Mouse (Mus musculus) stomach, postnatal 0 days (tissue): ENCODE data around the gene Mmp24.

ENCODE experiments used
- CTCF ChIP-seq: IDR thresholded peaks from 2 replicates; pipeline ENCODE4 v1.5.1; 2016; ENCODE audit warnings: antibody characterized with exemption, low read depth, mild to moderate bottlenecking, moderate library complexity
- EP300 ChIP-seq: optimal IDR thresholded peaks from 2 replicates; pipeline ENCODE3; 2016; ENCODE audit warnings: antibody characterized with exemption

DNA sequence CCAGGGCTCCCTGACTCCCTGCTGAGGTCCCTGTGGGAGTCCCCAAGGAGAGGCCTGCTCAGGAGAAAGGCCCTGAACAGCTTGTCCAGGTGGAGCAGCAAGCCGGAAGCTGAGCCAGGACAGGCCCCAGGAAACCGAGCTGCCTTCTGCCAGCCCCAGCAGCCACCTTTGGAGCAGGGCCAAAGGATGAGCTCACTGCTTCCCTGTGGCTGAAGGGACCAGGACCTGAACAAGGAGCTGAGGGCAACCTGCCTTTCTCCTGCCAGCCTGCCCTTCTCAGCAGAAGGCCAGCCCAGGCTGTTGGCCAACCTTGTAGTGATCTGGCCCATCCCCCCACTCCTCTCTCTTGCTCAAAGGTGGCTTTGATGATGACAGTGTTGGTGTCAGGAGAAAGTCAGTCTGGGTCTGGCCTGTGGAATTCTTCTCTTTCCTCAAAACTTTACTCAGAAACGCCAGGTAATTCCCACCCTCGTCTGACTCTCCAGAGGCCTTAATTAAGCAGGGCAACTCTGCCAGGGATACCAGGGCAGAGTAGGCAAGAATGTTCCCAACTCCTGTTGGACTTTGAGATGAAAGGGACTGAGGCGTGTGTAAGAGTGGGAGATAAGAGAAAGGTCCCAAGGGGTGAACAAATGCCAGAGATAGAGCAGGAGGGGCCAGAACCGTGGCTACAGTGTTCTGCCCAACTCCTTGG, 30.2 kb downstream of the Mmp24 start:
- TF ChIP-seq CTCF (no peak), EP300 (no peak)
